Mouse (Mus musculus): Measurements from ENCODE around the gene Rgl2.
A peak's percentile ranks its signal among the peaks of the same experiment; 100 is the strongest.
"Not testable (repeated sequence)": the region's sequence is repeated elsewhere in the genome, so short reads cannot be mapped to it uniquely, and the experiment has no call there.

Rgl2 gene

DNA sequence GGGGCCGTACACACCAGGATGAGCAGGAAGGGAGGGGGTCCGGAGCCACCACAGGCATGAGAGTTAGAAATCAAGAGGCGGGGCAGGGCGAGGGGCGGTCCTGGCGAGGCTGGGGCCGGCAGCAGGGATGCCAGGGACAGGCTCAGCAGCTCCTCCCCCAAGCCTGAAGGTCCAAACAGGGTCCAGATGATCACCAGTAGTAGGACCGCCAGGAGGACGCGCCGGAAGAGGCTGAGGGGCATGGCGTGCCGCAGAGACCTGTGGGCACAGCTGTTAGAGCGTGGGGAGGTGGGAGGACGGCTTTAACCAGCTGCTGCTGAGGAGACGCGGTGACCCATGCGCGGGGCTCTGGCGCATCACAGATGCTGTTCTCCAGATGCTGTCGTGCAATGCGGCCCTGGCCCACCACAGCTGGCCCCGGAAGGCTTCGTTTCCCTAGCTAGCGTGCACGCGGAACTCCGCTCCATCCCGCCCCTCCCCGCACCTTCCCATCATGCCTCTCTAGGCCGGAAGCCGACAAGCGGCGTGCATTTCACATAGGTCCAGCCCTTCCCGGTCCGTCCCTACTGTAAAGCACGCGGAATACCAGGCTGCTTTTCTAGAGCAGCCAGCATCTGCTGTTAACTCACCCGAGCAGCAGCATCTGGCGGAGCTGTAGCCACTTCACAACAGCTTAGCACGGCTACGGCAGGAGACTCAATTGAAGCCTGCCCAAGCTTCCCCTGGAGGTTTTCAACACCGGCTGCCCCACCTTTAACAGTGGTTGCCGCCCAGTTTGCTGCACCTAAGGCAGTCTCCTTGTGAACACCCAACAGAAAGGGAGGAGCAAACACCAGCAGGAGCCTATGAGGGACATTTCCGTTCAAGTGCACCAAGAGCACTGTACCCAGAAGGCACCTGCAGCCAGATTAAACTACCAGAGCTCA, 21.9 kb downstream of the Rgl2 start, which contains the start of gene B3galt4:
TSS of gene B3galt4 (minus strand) at position 468 of the 926 bp plus-strand sequence.
- DNase-seq = peak; percentile 94

DNA sequence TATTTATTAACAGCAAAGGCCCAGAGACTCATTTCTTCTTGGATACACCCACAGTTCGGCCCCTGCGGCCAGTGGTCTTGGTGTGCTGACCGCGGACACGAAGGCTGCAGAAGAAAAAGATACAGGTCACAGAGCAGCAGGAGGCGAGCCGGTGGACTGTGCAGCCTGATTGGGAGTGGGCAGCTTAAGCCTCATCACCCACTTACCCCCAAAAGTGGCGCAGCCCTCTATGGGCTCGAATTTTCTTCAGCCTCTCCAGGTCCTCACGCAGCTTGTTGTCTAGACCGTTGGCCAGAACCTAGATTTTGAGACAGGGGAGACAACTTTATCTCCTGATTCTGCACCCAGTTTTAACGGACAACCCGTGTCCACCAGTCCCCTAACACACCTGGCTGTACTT, 22.7 kb downstream of the Rgl2 start:
- DNase-seq = not testable (repeated sequence)

DNA sequence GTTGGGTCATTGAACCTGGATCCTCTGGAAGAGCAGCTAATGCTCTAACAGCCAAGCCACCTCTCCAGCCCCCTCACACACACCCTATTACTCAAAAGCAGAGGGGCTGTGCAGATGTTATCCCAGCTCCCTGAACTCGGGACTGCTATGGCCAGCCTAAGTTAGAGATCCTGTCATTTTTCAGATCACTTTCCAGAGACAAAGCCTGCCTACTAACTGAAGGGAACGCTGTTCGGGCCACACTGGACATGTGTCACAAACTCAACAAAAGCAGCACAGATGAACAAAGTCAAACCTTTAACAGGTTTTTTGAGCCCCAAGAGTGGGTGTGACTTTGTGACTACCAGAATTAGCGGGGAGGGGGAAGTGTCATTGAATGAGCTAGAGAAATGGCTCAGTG, 23.5 kb downstream of the Rgl2 start:
- DNase-seq = no peak

- DNase-seq = no peak
These were observed 24.0 kb downstream of the Rgl2 start for GRCm38 (mm10) chr17:33953310-33953709.

DNA sequence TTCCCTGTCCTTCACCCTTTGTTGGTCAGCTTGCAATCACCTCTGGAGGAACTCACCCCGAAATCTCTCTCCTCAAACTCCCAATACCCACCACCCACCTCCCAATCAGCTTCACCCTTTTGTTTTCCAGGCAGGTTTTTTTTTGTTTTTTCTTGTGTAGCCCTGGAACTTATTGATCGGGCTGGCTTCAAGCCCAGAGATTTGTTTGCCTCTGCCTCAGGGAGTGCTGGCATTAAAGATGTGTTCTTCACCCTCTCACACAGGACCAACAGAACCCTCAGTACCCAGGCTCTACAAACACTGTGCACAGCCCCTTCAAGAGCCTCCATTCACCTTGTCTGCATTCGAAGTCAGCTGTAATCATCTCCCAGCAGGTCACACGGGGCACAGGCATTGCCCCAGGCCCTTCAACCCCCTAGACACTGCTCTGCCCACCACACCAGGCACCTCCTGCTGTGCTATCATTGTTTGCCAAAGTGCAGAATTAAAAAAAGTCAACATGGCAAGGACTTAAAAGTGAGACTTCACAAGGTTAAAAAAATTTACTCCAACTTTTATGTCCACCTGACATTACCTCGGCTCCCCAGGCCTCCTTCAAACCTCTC, 24.7 kb downstream of the Rgl2 start:
- no peak for DNase-seq

DNA sequence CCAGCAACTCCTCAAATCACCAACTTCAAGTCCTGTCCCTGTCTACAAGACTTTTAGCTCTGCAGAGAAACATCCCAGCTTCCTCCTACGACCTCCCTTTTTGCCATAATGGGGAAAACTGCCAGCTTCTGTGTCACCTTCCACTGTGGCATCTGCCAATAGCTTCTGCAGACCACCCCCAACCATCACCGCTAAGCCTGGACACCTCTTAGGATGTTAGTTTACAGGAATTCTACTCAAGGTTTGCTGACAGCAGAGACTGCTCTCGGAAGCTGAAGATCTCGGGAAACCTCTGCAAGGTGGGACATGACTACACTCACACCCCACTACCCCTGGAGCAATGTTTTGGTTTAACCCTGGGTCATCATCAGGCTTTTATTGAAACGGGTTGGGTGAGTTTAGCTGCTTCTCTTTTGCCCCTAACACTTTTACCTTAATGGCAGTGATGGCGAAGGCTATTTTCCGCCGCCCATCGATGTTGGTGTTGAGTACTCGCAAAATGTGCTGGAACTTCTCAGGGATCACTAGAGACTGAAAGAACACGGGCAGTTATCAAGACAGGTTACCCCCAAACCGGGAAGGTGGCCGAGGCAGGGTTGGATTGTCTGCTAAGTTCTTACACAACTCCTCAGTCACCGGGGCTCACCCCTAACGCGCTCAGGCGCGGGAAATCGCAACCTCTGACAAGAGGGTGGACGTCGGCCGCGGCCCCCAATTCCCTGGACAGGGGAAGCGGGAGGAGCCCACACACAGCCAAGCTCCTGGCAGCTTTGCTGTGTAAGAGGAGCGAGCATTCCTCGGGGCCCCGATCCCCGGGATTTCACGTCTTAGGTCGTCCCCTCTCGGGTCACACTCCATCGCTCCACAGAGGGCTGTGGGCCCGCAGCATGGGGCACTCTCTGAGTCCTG, 25.6 kb downstream of the Rgl2 start:
- DNase-seq = peak; percentile 54

GRCm38 (mm10) chr17:33955555-33956214, 26.3 kb downstream of the Rgl2 start, which contains the start of the genes Vps52 and Rps18:
TSS of gene Vps52 (plus strand) at chr17:33955812.
TSS of gene Rps18 (minus strand) at chr17:33956001.
- DNase-seq = peak; percentile 91

- DNase-seq = no peak
These were observed 27.0 kb downstream of the Rgl2 start for GRCm38 (mm10) chr17:33956336-33956735.

GRCm38 (mm10) chr17:33957493-33957892, 28.1 kb downstream of the Rgl2 start:
- DNase-seq = no peak

- no peak for DNase-seq
These were observed 29.1 kb downstream of the Rgl2 start for GRCm38 (mm10) chr17:33958451-33958850.

DNA sequence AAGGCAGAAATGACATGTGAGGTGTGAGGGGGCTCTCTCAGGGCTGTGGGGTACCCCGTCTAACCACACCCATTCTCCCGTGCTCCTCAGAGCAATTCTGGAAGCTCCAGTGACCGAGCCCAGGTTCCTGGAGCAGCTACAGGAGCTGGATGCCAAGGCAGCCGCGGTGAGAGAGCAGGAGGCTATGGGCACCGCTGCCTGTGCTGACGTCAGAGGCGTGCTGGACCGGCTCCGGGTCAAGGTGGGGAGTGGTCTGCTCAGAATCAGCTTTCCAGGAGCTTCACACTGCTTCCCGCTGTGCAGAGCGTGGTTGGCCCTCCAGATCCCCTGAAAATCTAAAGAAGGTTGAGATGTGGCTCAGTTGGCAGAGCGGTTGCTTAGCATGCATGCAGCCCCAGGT, 29.8 kb downstream of the Rgl2 start:
- DNase-seq = no peak

DNA sequence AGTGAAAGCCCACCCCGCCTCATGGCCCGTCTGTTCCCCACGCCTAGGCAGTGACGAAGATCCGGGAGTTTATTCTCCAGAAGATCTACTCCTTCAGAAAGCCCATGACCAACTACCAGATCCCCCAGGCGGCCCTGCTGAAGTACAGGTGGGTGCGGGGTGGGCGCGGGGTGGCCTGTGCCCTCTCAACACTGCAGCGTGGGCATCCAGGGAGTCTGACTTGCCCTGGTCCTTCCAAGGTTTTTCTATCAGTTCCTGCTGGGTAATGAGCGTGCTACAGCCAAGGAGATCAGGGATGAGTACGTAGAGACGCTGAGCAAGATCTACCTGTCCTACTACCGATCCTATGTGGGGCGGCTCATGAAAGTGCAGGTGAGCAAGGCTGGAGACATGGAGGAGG, 30.6 kb downstream of the Rgl2 start:
- DNase-seq = no peak

GRCm38 (mm10) chr17:33962876-33963275, 33.5 kb downstream of the Rgl2 start:
- no peak for DNase-seq

DNA sequence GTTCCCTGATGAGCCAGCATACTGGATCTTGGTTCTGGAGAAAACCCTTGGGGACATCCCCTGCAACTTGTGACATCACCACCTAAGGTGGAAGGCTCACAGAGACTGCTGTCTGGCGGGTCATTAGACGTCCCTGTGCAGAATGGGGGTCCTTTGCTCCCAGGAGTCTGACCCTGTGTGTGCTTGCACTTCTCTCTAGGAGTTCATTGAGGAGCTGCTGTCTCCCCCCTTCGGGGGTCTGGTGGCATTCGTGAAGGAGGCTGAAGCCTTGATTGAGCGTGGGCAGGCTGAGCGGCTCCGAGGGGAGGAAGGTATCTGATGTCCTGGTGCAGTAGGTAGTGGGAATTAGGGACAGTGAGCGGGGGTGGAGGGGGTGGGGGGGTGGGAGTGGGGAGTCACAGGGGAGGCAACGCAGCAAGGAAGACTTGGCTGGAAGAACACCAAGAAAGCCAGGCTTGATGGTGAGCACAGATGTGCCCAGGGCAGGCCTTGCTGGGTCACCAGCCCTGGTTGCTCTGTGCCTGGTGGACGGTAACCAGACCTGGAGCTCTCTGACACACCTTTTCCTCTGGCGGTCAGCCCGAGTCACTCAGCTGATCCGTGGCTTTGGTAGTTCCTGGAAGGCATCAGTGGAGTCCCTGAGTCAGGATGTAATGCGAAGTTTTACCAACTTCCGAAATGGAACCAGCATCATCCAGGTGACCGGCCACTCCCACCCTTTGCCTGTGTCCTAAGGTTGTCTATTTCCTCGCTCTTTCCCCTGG, 35.9 kb downstream of the Rgl2 start:
- DNase-seq = no peak

GRCm38 (mm10) chr17:33965846-33966550, 36.7 kb downstream of the Rgl2 start:
- no peak for DNase-seq

DNA sequence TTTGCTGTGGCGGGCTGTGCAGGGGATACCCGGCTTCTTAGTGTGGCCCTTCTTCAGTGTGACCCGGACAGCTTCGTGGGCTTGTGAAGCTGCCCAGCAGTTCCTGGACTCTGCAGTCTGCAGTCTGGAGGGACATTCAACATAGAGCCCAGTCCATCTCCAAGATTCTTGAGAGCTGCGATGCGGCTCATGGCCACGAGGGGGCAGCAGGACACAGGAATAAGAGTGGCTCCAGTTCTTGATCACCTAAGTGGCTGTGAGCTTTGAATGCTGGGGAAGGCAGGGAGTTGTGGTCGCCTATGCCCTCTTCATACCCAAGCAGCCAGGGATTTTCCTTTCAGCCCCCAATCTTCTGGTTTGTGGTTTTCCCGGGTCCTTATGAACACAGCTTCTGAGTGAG, 39.1 kb downstream of the Rgl2 start:
- DNase-seq = peak; percentile 78

DNA sequence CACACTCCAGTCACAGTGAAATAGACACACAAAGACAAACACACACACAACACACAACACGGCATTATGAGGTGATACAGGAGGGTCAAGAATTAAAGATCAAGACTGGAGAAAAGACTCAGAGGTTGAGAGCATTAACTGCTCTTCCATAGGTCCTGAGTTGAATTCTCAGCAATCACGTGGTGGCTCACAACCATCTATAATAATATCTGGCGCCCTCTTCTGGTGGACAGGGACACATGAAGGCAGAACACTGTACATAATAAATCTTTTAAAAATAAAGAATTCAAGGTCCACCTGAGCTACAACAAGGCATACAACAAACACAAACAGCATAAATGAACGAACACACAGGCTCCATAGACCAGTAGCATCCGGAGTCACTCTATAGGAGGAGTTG, 39.6 kb downstream of the Rgl2 start:
- DNase-seq = no peak

- DNase-seq = no peak
These were observed 40.1 kb downstream of the Rgl2 start for GRCm38 (mm10) chr17:33969394-33969793.

- DNase-seq = no peak
These were observed 43.3 kb downstream of the Rgl2 start for GRCm38 (mm10) chr17:33972691-33973090.

DNA sequence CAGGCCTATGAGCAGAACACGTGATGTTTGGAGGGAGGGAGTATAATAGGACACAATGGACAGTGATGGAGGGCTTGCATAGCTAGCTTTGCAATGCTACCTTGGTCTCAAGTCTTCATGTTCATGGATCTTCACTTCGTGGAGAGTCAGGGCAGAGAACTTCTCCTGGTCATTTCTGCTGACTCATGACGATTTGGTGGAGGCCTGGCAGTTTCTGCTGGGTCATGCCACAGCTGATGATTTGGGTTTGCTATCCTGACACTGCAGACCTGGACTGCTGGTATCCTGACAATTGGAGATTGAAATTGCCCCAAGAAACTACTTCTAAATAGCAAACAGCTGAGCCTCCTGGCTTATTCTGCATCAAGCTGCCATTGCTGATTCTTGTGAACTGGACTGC, 44.2 kb downstream of the Rgl2 start:
- no peak for DNase-seq

All from right cerebral cortex, postnatal 4 days (tissue).